Mouse (Mus musculus) layer of hippocampus, adult 8-10 months (tissue): ENCODE measurements at regions not wholly inside any gene's neighbourhood (a gene's known extent, or its start where the extent isn't known, plus 50 kb on each side); places are given as distances from the start of the nearest gene placed in this dataset.
A peak's percentile ranks its signal among the peaks of the same experiment; 100 is the strongest.

Source experiments
- DNase-seq, 2 experiments: peaks; one replicate each; pipeline ENCODE4 v3.0.0; 2022; ENCODE audit warnings: low spot score in 2 of 2

GRCm38 (mm10) chr15:84616880-84617279 is 52.5 kb upstream of the Prr5 start:
- DNase-seq: peak in 1 of 2 experiments; percentile 52

DNA sequence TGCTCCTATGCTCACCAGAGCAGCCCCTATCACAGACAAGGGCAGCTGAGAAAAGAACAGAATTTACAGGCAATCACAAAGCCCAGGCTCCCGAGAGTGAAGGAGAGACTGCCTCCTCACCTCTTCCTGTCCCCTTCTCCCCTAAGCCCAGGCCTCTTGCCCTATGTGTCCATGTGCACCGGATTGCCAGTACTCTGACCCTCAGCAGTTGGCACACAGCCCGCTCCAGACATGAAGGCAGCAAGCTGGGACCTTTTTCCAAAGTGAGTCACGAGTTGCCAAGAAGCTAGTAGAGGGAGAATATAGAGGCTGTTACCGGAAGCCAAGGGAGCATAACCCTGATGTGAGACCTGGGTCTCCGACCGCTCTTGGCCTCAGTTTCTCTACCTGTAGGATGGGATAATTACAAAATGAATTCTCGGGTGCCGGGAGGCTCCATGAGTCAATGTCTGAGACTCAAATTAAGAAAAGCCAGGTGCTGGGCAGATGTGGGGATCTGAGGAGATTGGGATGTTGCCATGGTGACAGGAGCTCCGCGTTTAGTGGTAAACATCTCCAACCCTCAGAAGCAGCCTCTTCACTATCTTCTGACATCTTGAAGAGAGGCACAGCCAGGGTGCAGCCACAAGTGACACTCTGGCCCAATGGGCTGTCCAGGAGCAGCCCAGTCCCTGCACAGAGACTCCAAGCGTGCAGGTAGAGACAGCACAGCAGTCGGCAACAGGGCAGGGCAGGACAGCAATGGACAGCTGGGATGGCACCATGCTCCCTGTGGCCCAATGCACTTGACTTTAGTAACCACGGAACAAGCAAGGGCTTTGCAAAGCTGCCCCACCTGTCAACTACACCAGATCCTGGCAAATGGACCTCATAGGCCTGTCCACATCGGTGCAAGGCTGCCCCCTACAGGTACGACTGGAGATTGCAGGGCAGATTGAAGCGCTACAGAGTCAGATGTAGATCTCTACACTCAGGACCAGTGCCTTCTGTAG is 55.6 kb upstream of the Prr5 start:
- DNase-seq: peak; percentile 85 to 97

- no peak for DNase-seq
These were observed 55.3 kb upstream of the Rtl6 start for GRCm38 (mm10) chr15:84612961-84613360.

- DNase-seq: peak in 1 of 2 experiments; percentile 39
These were observed 52.3 kb upstream of the Rtl6 start for GRCm38 (mm10) chr15:84609825-84610442.

GRCm38 (mm10) chr15:84609063-84609462 is 51.4 kb upstream of the Rtl6 start:
- DNase-seq: no peak
